Mouse (Mus musculus): ENCODE measurements around the gene Olfr860. TPM values are rescaled to one million over a fixed set of nuclear protein-coding genes. Genes with fewer than 3 reads are reported as not detected.
"Not testable (repeated sequence)": the region's sequence is repeated elsewhere in the genome, so short reads cannot be mapped to it uniquely, and the experiment has no call there.

The Olfr860 gene
- not detected in 2 replicates for polyA plus RNA-seq (2015; fragmentation: Nextera tagmentation; extraction: Ambion mirVana)

GRCm38 (mm10) chr9:19849647-19850046 is at the start of gene Olfr860:
TSS of gene Olfr860 (minus strand) at chr9:19849747.
- 77% methylated on average over 1 of the region's 1 CpGs for WGBS
- Histone ChIP-seq H3K9me3 (no peaks in the 10 kb centered on the region), H3K4me3 (no peak within 1 kb of the TSS), H3K27me3 (no peaks in the 10 kb centered on the region), H3K9ac (no peak within 1 kb of the TSS), H3K4me1 (replicated peaks) (no peaks in the 10 kb centered on the region), H3K4me2 (no peak within 1 kb of the TSS), H3K27ac (no peak within 1 kb of the TSS), H3K36me3 (no peaks in the 10 kb centered on the region)
- ATAC-seq (ENCODE audit: low FRiP score) = no peak

DNA sequence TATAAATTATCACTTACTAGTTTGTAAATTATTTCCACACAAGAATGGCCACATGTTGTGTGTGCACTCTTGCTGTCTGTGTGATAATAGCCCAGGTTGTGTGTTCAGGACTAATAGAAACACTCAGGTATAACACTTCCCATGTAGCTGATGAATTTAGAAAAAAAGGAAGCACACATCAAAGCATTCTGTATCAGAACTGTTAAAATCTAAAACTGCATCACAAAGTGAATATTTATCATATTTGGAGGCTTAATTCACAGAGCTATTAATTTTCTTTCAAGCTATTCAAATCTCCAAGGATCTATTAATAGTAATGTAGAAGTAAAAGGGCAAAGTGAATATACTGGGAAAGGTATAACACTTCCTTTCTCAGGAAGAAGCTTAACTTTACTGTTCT is 38.4 kb upstream of the Olfr860 start, which contains the start of gene Olfr862:
TSS of gene Olfr862 (minus strand) at position 101 of the 400 bp plus-strand sequence.
- H3K9ac ChIP-seq = no peak within 1 kb of the TSS
- H3K27me3 ChIP-seq = no peaks in the 10 kb centered on the region
- peaks cover 8% of the 10 kb centered on the region; the same call in 1 of the 2 replicates for H3K9me3 ChIP-seq
- H3K36me3 ChIP-seq = no peaks in the 10 kb centered on the region
- no peak within 1 kb of the TSS for H3K4me2 ChIP-seq
- no peak within 1 kb of the TSS for H3K27ac ChIP-seq
- H3K4me3 ChIP-seq = no peak within 1 kb of the TSS
- no peak for ATAC-seq (ENCODE audit: low FRiP score)
- no peaks in the 10 kb centered on the region for H3K4me1 ChIP-seq (replicated peaks)

GRCm38 (mm10) chr9:19804606-19805005 is 44.9 kb downstream of the Olfr860 start, which contains the start of gene Olfr859:
TSS of gene Olfr859 (plus strand) at chr9:19804906.
- H3K36me3 ChIP-seq; H3K4me3 ChIP-seq; H3K4me1 ChIP-seq (replicated peaks); H3K27me3 ChIP-seq; H3K9ac ChIP-seq; H3K27ac ChIP-seq; H3K4me2 ChIP-seq; ATAC-seq (ENCODE audit: low FRiP score): not testable (repeated sequence)
- 69% methylated on average over 1 of the region's 1 CpGs for WGBS
- H3K9me3 ChIP-seq = peaks cover 11% of the 10 kb centered on the region; the same call in 1 of the 2 replicates

- H3K27ac ChIP-seq = no peak overlapping the region
- no peaks in the 10 kb centered on the region for H3K4me1 ChIP-seq (replicated peaks)
- 76% methylated on average over 1 of the region's 1 CpGs for WGBS
- no peak for ATAC-seq (ENCODE audit: low FRiP score)
- H3K36me3 ChIP-seq = no peaks in the 10 kb centered on the region
- no peak overlapping the region for H3K9ac ChIP-seq
- H3K27me3 ChIP-seq = no peaks in the 10 kb centered on the region
- H3K4me2 ChIP-seq = no peak overlapping the region
- H3K9me3 ChIP-seq = peaks cover 11% of the 10 kb centered on the region
- H3K4me3 ChIP-seq = no peak overlapping the region
Observed at GRCm38 (mm10) chr9:19803000-19803399, 46.5 kb downstream of the Olfr860 start.

Other genes with a start within 250 kb of the Olfr860 start
- 38.4 and 38.6 TPM in 2 replicates for gene Zfp317, start 227.6 kb downstream of the Olfr860 start, polyA plus RNA-seq (2015; fragmentation: Nextera tagmentation; extraction: Ambion mirVana)
- gene Olfr857, start 140.3 kb downstream of the Olfr860 start, polyA plus RNA-seq (2015; fragmentation: Nextera tagmentation; extraction: Ambion mirVana) = not detected in 2 replicates
- gene Olfr58, start 69.5 kb downstream of the Olfr860 start, polyA plus RNA-seq (2015; fragmentation: Nextera tagmentation; extraction: Ambion mirVana) = not detected in 2 replicates
- gene Olfr859, start 44.8 kb downstream of the Olfr860 start, polyA plus RNA-seq (2015; fragmentation: Nextera tagmentation; extraction: Ambion mirVana) = not detected in 2 replicates
- gene Olfr862, start 38.3 kb upstream of the Olfr860 start, polyA plus RNA-seq (2015; fragmentation: Nextera tagmentation; extraction: Ambion mirVana) = not detected in 2 replicates
- 0.17 TPM in 2 replicates for gene Olfr77, start 67.1 kb upstream of the Olfr860 start, polyA plus RNA-seq (2015; fragmentation: Nextera tagmentation; extraction: Ambion mirVana)
- not detected in 2 replicates for gene Olfr866, start 178.3 kb upstream of the Olfr860 start, polyA plus RNA-seq (2015; fragmentation: Nextera tagmentation; extraction: Ambion mirVana)
- not detected in 2 replicates for gene Olfr867, start 207.8 kb upstream of the Olfr860 start, polyA plus RNA-seq (2015; fragmentation: Nextera tagmentation; extraction: Ambion mirVana)
- not detected in 2 replicates for gene Olfr868, start 248.9 kb upstream of the Olfr860 start, polyA plus RNA-seq (2015; fragmentation: Nextera tagmentation; extraction: Ambion mirVana)

Measured in hindbrain, embryonic 13.5 days (tissue).